Mouse (Mus musculus): ENCODE data around the gene Prr7.
"Not testable (repeated sequence)": the region's sequence is repeated elsewhere in the genome, so short reads cannot be mapped to it uniquely, and the experiment has no call there.

Gene Prr7

DNA sequence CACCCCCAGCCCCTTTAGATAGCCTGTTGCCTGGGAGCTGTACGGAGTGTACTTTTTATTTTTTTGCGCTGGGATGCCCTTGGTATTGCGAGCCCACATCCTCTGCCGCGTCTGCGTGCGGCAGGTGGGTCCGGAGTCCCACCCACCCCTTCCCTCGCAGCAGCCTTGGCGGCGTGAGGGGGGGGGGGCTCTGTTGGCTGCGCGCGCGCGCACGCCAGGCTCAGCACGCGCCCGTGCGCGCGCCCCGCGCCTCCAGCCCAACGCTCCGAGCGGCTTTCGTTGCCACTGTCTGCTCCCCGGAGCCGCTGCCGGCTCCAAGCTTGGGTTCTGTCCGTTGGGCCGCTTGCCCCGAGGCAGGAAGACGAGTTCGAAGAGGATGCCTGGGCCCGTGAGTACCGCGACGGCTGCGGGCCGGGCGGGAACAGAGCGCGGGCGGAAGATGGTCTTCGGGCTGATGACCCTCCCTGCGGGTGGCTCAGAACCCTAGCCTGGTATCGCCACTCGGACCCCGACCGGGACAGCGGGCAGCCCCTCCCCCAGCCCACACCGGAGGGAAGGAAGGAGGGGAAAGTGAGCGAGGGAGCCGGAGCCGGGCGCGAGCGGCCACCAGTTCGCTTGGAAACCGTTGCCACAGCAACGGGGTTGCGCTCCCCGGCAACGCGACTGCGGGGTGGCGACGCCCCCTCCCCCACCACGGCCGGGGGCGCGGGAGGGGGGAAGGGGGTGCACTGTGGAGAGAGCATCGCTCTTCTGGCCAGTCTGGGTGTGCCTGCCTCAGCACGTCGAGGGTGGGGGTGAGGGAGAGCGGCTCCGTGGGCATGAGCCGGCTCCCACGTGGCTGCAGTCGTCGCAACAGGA, at the start of gene Prr7:
TSS of gene Prr7 (plus strand) at position 241 of the 858 bp plus-strand sequence.
- DNase-seq (ENCODE audit: low spot score in 2 of 2): peak in 1 of 2 experiments; percentile 38

DNA sequence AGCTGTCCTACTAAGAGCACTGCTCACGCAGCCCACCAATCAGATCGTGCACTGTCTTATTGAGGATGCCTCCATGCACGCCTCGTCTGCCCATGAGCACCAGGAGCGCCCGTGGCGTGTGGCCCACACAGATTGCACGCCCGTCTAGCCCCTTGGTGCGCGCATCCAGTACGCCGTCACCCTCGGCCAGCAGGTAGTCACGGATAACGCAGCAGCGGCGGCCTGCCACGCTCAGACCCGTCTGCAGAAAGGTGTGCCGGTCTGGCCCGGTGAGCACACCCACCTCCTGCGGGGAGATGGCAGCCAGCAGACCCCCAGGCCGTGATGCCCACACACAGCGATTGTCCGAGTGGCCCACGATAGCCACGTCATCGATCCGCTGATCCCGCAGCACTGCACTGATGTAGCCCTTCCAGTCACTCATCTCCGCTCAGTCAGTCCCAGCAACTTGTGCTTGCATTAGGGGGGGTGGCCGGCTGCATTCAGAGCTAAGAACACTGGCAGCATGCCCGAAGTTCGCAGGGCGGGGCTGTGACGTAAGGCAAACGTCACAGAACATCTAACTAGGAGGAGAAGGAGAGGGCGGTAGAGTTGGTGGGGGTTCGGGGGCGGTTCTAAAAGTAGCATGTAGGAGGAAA, 49.2 kb upstream of the Prr7 start, which contains the start of gene Pfn3:
TSS of gene Pfn3 (minus strand) at position 490 of the 638 bp plus-strand sequence.
- DNase-seq (ENCODE audit: low spot score in 2 of 2): no peak

DNA sequence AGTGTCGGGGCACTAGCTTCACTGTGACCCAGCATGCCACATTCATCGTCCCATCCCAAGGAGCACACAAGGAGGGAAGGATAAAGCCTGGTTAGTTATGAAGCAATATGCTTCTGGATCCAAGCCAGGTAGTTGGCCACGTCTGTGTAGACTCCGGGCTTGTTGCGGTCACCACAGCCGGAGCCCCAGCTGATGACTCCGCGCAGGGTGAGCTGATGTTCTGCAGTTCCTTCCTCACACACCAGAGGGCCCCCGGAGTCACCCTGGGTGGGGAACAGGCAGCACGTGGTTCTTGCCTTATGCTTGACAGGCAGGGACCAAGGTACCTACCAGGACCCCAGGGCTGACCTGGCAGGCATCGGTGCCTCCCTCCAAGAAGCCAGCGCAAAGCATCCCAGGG, 46.1 kb upstream of the Prr7 start:
- peak; percentile 80 to 91 for DNase-seq (ENCODE audit: low spot score in 2 of 2)

DNA sequence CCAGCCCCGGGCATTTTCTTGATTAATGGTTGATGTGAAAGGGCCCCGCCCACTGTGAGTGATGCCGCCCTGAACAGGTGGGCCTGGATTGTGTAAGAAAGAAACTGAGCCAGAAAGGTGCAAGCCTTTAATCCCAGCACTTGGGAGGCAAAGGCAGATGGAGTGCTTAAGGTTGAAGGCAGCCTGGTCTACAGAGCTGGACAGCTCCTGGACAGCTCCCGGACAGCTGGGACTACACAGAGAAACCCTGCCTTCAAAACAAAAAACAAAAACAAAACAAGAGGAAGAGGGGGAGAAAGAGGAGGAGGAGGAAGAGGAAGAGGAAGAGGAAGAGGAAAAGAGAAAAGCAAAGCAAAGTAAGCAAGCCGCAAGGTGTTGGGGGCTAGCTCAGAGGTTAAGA, 44.9 kb upstream of the Prr7 start:
- no peak for DNase-seq (ENCODE audit: low spot score in 2 of 2)

DNA sequence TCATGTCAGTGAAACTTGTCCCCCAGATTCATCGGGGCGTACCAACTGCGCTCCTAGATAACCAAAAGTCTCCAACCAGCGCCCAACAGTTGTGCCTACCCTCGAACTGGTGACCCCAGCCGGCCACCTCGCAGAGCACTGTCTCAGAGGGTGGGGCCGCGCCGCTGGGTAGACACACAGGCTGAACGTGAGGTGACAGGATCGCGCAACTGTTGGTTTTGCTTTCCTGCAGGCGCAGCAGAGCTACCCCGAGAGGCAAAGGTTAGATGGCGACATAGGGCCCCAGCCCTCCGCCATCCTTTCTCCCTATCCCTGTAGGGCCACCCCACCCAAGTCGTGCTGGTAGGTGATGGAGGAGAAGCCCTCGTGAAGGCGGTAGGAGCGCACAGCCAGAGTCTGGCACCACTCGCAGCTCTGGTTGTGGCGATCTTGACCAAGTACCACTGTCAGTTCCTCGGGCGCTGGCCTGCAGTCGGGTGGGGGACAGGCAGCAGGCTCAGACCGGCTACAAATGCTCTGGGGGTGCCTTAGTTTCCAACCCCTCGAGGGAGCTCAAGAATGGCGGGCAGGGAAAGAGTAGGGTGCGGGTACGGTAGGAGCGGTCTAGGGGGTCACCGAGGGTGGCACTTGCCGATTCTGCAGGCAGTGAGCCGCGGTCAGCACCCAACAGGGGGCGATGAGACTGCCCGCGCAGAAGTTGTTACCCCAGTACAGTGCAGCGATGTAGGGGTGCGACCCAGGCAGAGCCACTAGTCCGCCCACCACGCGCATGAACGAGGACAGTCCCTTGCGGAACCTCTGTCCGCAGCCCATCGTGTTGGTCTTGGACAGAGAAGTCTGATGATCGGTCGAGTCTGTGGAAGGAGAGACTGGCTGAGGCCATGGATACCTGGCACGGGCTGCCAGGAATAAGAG, 43.8 kb upstream of the Prr7 start:
- DNase-seq (ENCODE audit: low spot score in 2 of 2): no peak

DNA sequence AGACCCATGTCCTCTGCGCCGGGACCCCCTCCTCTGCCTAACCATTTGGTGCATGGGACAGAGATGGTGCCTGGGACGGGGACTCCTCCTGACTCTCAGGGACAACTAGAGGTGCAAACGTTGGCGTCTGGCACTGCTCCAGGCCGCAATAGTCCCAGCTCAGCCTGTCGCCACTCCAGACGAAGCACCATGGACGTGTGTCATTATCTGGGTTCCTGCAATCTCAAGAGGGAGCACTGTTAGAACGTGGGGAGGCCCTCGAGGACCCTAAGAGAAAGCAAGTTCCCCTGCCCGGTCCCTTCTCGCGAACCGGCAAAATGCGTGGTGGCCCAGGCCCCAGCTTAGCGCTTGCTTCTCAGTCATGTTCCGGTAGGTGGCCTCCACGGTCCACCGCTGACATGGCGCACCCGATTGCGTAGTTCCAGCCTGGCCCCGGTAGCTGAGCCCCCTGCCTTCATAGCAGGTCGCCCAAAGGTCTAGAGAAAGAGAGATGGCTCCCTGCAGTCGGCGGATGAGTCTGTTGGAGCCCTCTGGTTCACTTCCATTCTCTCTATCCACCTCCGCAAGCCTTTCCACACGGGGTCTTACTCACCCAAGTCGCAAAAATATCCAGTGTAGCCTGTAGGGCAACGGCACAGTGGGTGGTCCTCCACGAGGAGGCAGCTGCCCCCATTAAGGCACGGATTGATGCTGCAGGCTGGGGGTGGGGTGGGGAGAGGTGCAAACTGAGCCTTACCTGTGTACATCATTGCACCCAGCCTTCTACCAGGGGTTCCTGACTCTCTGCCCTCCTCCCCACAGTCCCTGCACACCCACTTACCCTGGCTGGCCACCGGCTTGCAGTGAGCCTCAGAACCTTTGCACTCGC, 42.9 kb upstream of the Prr7 start:
- peak; percentile 59 to 70 for DNase-seq (ENCODE audit: low spot score in 2 of 2)

DNA sequence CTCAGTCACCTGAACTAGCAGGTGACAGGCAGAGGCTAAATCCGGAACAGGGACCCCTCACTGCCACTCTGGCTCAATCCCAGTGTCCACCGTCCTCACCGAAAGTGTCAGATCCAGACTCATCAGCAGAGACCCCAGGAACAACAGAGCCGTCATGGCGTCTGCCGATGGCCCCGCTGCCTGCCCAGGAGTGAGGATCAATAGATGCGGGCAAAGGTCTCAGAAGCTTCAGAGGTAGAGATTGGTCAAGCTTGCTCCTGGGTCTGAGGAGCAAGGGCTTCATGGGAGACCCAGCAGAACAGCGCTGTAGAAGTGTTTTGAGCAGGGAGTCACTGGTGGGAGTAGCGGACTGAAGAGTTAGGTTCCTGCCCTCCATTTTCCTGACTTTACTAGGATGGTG, 37.5 kb upstream of the Prr7 start, which contains the start of gene F12:
TSS of gene F12 (minus strand) at position 181 of the 400 bp plus-strand sequence.
- no peak for DNase-seq (ENCODE audit: low spot score in 2 of 2)

DNA sequence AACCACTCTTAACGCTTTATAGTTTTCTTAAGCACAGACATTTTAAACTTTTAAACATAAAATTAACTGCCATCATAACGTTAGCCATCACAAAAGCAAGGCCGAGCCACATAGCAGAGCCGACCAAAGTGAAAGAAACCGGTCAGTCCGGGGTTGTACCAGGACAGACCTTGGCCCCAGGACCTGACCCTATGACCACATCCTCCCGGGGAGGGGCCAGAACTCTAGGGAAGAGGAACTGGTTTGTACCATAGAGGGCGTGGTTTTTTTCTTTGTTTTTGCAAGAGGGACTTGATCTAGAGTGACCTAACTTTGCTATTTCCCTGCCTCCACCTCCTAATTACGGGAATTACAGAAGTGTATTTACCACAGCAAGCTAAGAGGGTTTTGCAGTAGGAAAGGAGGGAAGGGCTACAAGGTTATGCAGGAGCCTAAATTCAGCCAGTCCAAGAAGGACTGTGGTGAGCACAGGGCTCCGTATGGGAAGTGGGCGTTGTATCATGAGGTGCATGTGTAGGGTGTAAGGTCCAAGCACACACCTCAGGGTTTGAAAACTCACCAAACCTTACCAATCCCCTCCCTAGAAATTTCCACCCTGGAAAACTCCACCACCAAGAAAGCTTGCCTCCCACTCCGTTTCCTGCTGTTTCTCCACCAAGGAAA, 34.7 kb upstream of the Prr7 start:
- DNase-seq (ENCODE audit: low spot score in 2 of 2): peak in 1 of 2 experiments; percentile 53

DNA sequence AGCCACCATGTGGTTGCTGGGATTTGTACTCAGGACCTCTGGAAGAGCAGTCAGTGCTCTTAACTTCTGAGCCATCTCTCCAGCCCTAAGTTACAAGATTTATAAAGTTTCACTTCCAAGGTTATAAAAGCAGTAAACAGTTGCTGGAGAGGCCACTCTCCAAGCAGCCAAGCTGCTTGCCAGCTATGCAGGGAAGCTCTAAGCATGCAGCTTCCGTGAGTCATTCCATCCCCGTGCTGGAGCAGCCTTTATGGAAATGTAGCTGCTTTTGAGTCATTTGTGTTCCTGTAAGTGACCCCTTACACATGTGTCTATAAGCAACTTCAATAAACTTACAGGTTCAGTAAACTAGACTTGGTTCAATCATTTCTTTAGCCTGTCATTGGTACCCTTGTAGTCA, 33.5 kb upstream of the Prr7 start:
- DNase-seq (ENCODE audit: low spot score in 2 of 2): no peak

DNA sequence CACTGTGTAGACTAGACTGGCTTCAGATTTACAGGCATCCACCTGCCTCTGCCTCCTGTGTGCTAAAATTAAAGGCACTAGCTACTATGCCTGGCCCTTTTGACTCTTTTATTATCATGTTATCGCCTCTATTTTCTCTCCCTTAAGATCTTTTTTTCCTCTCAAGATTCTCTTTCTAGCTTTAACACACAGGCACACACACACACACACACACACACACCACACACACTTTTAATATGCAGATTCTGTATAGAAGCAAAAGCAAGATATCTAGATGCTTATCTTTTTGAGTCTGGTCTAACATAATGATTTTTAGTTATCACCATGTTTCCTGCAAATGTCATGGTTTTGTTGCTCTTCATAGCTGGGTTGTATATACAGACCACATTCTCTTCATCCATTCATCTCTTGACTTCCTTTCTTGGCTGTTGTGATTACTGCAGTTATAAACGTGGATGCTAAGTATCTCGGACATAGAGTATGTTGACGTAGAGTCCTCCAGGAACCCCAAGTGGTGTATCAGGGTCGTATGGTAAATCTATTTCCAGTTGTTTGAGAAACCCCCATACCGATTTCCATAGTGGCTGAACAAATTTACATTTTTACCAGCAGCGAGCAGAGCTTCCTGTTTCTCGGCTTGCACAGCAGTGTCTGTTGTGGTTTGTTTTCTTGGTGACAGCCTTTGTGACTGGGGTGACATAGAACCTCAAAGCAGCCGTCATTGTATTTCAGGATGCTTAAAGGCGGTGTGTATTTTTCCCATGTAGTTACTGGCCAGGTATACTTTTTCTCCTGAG, 32.0 kb upstream of the Prr7 start:
- no peak for DNase-seq (ENCODE audit: low spot score in 2 of 2)

DNA sequence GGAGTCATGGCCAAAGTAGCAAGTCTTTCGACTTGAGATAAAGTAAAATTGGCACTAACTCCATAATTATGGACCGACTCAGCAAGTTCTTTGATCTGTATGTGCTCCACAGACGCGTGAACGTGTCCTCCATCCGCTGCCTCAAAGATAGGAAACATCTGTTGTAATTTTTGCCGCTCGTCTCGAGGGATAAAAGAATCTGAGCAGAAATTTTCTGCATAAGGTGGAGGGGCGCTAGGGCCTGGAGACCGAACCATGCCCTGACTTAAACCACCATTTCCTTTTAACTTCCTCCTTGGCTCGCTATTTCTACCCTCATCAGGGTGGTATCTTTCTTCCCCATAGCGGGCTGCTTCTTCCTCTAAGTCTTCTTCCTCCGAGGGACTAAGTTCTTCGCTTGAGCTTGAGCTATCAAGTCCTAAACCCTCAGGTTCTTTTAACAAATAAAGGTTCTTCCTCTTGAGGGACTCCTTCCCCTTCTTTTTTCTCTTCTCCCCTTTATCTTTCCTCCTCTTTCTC, 26.9 kb upstream of the Prr7 start:
- DNase-seq (ENCODE audit: low spot score in 2 of 2): not testable (repeated sequence)

DNA sequence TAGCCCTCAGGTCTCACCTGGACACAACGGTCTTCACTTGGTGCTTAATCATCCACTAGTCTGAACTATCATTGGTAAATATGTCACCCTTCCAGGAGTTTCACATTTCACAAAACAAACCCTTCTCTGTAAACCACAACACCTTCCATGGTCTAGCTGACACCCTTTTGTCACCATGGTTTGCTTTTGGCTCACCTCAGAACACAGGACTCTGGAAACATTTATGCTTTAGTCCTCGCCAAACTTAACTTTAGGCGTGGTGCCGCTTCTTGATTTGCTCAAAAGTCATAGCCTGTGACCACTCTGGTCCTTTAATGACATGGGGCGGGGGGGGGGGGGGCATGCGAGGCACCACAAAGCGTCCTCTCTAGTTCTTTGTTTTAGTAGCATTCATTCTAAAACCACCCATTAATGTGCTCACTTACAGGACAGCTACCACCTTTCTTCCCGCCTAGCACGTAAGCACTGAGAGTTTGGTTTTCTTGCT, 20.2 kb upstream of the Prr7 start:
- no peak for DNase-seq (ENCODE audit: low spot score in 2 of 2)

DNA sequence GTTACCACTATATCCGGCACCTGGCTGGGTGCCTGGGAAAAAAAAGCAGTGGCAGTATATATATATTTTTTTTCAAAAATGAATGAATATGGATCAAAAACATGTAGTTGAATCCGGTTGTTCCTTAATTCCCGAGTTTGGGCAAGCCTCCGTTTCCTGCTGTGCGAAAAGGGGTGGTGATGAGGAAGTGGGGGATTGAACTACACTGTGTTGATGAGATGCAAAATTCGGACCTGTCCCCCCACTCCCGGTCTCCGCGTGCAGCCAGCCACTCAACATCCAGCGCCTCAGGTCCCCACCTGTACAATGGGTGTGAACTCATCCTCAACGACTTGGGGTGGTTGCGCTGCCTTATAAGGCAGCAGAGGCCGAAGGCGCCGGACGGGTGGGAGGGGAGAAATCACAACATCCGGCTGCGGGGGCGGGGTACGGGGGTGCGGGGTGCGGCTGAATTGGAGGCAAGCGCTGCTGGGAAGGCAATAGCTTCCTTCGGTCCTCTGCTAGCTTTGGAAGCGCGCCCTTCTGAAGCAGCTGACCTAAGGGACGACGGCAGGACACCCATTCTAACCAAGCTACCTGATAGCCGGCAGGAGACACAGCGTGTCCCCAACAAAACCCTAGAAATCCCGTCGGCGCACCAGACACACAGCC, 19.7 kb upstream of the Prr7 start:
- DNase-seq (ENCODE audit: low spot score in 2 of 2): peak; percentile 67 to 76

DNA sequence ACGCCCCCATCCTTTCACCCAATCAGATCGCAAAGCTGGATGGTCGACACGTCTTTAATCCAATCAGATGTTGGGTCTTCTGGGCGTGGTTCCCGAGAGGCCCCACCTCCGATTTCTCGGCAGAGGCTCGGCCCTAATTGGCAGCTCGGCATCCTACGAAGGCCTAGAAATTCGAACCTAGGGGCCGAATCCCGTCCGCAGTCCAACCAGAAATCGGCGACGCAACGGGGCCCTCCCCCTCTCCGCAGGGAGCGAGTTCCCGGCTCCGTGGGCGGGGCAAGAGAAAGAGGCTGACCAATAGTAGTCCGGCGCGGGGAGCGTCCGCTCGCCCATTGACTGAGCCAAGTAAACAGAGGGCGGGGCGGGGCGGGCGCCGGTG, 19.1 kb upstream of the Prr7 start, which contains the start of gene Grk6:
TSS of gene Grk6 (plus strand) at position 136 of the 379 bp plus-strand sequence.
- DNase-seq (ENCODE audit: low spot score in 2 of 2): peak; percentile 97

DNA sequence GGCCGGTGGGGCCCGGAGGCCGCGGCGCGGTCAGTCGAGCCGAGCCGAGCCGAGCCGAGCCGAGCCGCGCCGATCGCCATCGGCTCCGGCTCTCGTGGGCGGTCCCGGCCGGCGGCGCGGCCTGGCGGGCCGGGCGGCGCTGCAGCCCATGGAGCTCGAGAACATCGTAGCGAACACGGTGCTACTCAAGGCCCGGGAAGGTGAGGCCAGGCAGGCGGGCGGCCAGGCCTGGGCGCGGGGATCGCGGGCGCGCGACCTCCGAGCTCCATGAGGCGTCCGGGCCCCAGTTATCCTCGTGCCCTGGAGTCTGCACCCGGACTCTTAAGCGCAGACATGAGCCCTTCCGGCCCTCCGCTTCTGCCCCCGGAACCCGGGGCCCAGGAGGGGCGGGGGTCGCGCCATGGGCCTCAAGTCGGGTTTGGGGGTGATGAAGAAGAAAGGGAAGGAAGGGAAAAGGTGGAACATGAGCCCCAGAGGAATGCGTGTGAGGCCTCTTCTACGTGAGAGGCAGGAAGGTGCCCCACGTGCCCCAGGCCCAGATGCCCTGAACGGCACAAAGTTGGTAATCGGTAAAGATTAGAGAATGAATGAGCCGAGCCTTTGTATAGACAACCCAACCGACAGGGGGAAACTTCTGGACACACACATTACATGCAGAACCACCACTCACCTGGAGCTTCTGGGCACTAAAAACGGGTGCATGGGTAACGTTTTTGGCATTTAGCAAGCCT, 18.5 kb upstream of the Prr7 start:
- no peak for DNase-seq (ENCODE audit: low spot score in 2 of 2)

DNA sequence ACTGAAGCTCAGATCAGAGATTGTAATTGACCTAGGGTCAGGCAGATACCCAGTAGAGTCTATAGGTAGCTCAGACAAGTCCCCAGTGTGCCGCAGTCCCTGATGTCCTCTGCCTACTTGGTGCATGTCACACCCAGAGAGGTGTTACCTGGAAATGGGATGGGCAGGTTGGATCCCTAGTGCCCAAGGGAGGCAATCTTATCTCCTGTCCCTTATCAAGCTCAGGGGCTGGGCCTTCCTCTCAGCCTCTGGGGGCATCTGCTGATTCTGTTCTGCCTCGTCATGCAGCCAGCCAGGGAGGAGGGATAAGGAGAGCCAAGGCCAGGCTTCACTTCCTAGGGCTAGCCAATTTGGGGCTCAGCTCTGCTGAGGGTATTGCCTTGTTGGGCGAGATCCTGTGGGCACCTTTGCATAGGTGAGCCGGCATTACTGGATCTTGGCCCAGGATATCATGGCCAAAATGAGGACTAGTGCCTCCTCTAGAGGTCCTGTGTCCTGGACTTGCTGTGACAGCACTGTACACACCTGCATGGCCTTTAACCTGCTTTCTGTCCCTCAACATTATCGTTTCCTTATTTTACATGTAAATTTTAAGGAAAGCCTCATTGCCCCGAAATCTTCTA, 17.5 kb upstream of the Prr7 start:
- no peak for DNase-seq (ENCODE audit: low spot score in 2 of 2)

DNA sequence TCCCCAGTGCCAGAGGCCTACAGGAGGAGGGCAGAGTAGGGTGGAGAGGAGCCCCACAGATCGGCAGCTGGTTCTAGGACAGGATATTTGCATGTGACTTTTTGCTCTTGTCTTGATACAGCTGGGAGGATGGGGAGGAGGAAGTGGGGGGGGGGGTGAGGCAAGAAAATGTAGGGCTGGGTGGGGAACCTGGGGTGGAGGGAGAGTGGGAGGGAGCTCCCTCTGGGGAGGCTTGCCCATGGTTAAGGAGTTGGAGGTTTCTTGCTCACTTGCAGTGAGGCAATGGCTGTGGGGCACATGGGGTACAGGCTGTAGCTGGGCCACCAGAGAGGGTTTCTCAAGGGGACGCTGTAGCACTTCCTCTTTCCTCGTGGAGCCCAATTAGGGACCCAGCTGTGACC, 16.5 kb upstream of the Prr7 start:
- peak in 1 of 2 experiments; percentile 48 for DNase-seq (ENCODE audit: low spot score in 2 of 2)
